11 mouse cellular contexts compared by ENCODE assay signal in genomic region chr11:42181426-42181825, GRCm38 (mm10). TPM values are rescaled to one million over a fixed set of nuclear protein-coding genes. Genes with fewer than 3 reads are reported as not detected.
DNase-seq lines count a peak whose midpoint lies in the region; ATAC-seq lines count a peak whose summit lies in the region.
"Had no signal": no experiment of that assay in that cellular context is flagged by ENCODE, and none has a peak within 500 bp of the region (broad histone marks: within the 10 kb centered on the region; RNA-seq: fewer than 3 reads in every experiment).

No protein-coding gene starts in this region.

- H3K4me3 ChIP-seq in heart, embryonic 13.5 days: peak overlapping the region; percentile 67
- peak overlapping the region; percentile 59 for H3K4me3 ChIP-seq in forebrain, embryonic 13.5 days
- H3K4me3 ChIP-seq in midbrain, embryonic 10.5 days: peak overlapping the region; percentile 67

- peak overlapping the region; percentile 92 for H3K4me2 ChIP-seq in heart, embryonic 13.5 days
- H3K4me2 ChIP-seq in forebrain, embryonic 13.5 days: peak overlapping the region; percentile 78

- 23% methylated on average over 5 of the region's 5 CpGs for WGBS in heart, embryonic 13.5 days
- WGBS in forebrain, embryonic 13.5 days: 26% methylated on average over 5 of the region's 5 CpGs
- 23% methylated on average over 5 of the region's 5 CpGs for WGBS in midbrain, embryonic 10.5 days

- no peak overlapping the region for H3K27ac ChIP-seq in heart, embryonic 13.5 days (replicated peaks)
- H3K27ac ChIP-seq in forebrain, embryonic 13.5 days: no peak overlapping the region
- H3K27ac ChIP-seq in midbrain, embryonic 10.5 days (replicated peaks): no peak overlapping the region
- H3K27ac ChIP-seq: liver, embryonic 15.5 days had no signal

- H3K36me3 ChIP-seq in heart, embryonic 13.5 days: no peaks in the 10 kb centered on the region
- H3K36me3 ChIP-seq in forebrain, embryonic 13.5 days (ENCODE audit: poor library complexity, severe bottlenecking): no peaks in the 10 kb centered on the region
- H3K36me3 ChIP-seq in midbrain, embryonic 10.5 days: no peaks in the 10 kb centered on the region
- H3K36me3 ChIP-seq: liver, embryonic 15.5 days had no signal

- H3K4me1 ChIP-seq in heart, embryonic 13.5 days: peaks cover 15% of the 10 kb centered on the region
- H3K4me1 ChIP-seq in forebrain, embryonic 13.5 days: peaks cover 6% of the 10 kb centered on the region; the same call in 1 of the 2 replicates
- H3K4me1 ChIP-seq in midbrain, embryonic 10.5 days: peaks cover 16% of the 10 kb centered on the region
- H3K4me1 ChIP-seq: liver, embryonic 15.5 days had no signal

- H3K9me3 ChIP-seq in heart, embryonic 13.5 days: no peaks in the 10 kb centered on the region
- H3K9me3 ChIP-seq in forebrain, embryonic 13.5 days (replicated peaks): no peaks in the 10 kb centered on the region
- H3K9me3 ChIP-seq in midbrain, embryonic 10.5 days (replicated peaks): no peaks in the 10 kb centered on the region
- H3K9me3 ChIP-seq: liver, embryonic 15.5 days had no signal

- peak overlapping the region; percentile 82; the same call in 1 of the 2 replicates for H3K9ac ChIP-seq in heart, embryonic 13.5 days
- H3K9ac ChIP-seq in forebrain, embryonic 13.5 days: peak overlapping the region; percentile 79
- H3K9ac ChIP-seq: liver, embryonic 15.5 days had no signal

- peaks cover 28% of the 10 kb centered on the region for H3K27me3 ChIP-seq in heart, embryonic 13.5 days (replicated peaks)
- H3K27me3 ChIP-seq in forebrain, embryonic 13.5 days: peaks cover 11% of the 10 kb centered on the region; the same call in 1 of the 2 replicates
- peaks cover 45% of the 10 kb centered on the region for H3K27me3 ChIP-seq in midbrain, embryonic 10.5 days (ENCODE audit: low read depth, poor library complexity, severe bottlenecking)
- H3K27me3 ChIP-seq: CH12.LX had no signal

- no peak for ATAC-seq in heart, embryonic 13.5 days (ENCODE audit: extremely low read depth, insufficient number of reproducible peaks, low FRiP score, low TSS enrichment)
- ATAC-seq in forebrain, embryonic 13.5 days: peak; percentile 11; the same call in 1 of the 2 replicates

- no peak for DNase-seq in heart, adult 9 months (ENCODE audit: low spot score in 2 of 2)
- peak; percentile 38 for DNase-seq in cerebellum, adult 11-12 months
- DNase-seq in midbrain, embryonic 10.5 days (ENCODE audit: low spot score): peak; percentile 38
- DNase-seq in adrenal gland, adult 8-10 months: no peak
- no peak for DNase-seq in kidney, postnatal 25 days
- DNase-seq in urinary bladder, postnatal 36 days (ENCODE audit: low spot score in 2 of 2): no peak

RNA-seq across cellular contexts. Expression of gene Gabra1, which starts 1.3 kb away (rescaled TPM):
- 1.1 and 1.3 TPM in 2 replicates for polyA plus RNA-seq in heart, embryonic 13.5 days (2015; fragmentation: Nextera tagmentation; extraction: Ambion mirVana)
- polyA plus RNA-seq in forebrain, embryonic 13.5 days (2015; fragmentation: Nextera tagmentation; extraction: Ambion mirVana): 2.7 and 6.3 TPM in 2 replicates
- polyA plus RNA-seq in midbrain, embryonic 10.5 days (2016; fragmentation: Nextera tagmentation; extraction: Ambion mirVana): 0.84 and 3.2 TPM in 2 replicates
- total RNA-seq in adrenal gland, adult 8-10 months (2022): under 1 TPM; 0.09 to 0.67 (median 0.33) TPM
- total RNA-seq: CH12.LX; common myeloid progenitor, adult 5-6 weeks had no signal

Comparison
In these comparisons a context has a peak if more than half of its experiments do, and no peak if none do; other contexts are left out.
1. DNase-seq: peak in cerebellum, adult 11-12 months (single experiment) and midbrain, embryonic 10.5 days (single experiment); none in heart, adult 9 months (0 of 2), adrenal gland, adult 8-10 months (single experiment), kidney, postnatal 25 days (0 of 2) and urinary bladder, postnatal 36 days (0 of 2).
2. Peak in every context shown above with its lines, with median percentiles within 50 percentile points of each other: H3K4me3 ChIP-seq.